Mouse (Mus musculus) thymus, postnatal 0 days (tissue): ENCODE data around the gene Unkl. TPM values are rescaled to one million over a fixed set of nuclear protein-coding genes. Genes with fewer than 3 reads are reported as not detected.
A peak's percentile ranks its signal among the peaks of the same experiment; 100 is the strongest.

Experiments
- DNase-seq: peaks from one replicate; pipeline ENCODE4 v3.0.0-alpha.2; 2015; ENCODE audit warnings: low spot score
- polyA plus RNA-seq: library from polyadenylated mRNA; unstranded; fragments of >200 nt; fragmentation: Nextera tagmentation; extraction: Ambion mirVana; gene quantifications from 2 replicates; pipeline ENCODE4 v1.2.1, GENCODE M21; 2015

Gene Unkl
- 12.4 and 13.9 TPM in 2 replicates for polyA plus RNA-seq

GRCm38 (mm10) chr17:25188150-25189031, at the start of gene Unkl:
Gene Unkl (plus strand): TSS chr17:25188397.
- DNase-seq: peak; percentile 74

- no peak for DNase-seq
These were observed 49.4 kb upstream of the Unkl start for GRCm38 (mm10) chr17:25138803-25139202.

- no peak for DNase-seq
These were observed 48.2 kb upstream of the Unkl start for GRCm38 (mm10) chr17:25139960-25140359.

- DNase-seq: no peak
These were observed 26.0 kb upstream of the Unkl start, which contains the start of gene Ccdc154 for GRCm38 (mm10) chr17:25162161-25162560. Gene Ccdc154 (plus strand): TSS chr17:25162461.

- DNase-seq: no peak
These were observed 24.8 kb upstream of the Unkl start for GRCm38 (mm10) chr17:25163387-25163786.

- no peak for DNase-seq
These were observed 23.4 kb upstream of the Unkl start for GRCm38 (mm10) chr17:25164770-25165169.

- no peak for DNase-seq
These were observed 22.1 kb upstream of the Unkl start for GRCm38 (mm10) chr17:25165970-25166671.

- no peak for DNase-seq
These were observed 18.5 kb upstream of the Unkl start for GRCm38 (mm10) chr17:25169706-25170105.

GRCm38 (mm10) chr17:25172558-25172957, 15.6 kb upstream of the Unkl start:
- no peak for DNase-seq

- no peak for DNase-seq
These were observed 12.8 kb upstream of the Unkl start, which contains the start of gene Gm38655 for GRCm38 (mm10) chr17:25175411-25175810. Gene Gm38655 (minus strand): TSS chr17:25175471.

GRCm38 (mm10) chr17:25183232-25183631, 5.0 kb upstream of the Unkl start:
- DNase-seq: peak; percentile 3

GRCm38 (mm10) chr17:25184129-25184691, 4.0 kb upstream of the Unkl start, which contains the start of gene BC003965:
Gene BC003965 (plus strand): TSS chr17:25184554.
- peak; percentile 99 for DNase-seq

GRCm38 (mm10) chr17:25184961-25185360, 3.2 kb upstream of the Unkl start:
- peak; percentile 6 for DNase-seq

- DNase-seq: no peak
These were observed 430 bp upstream of the Unkl start for GRCm38 (mm10) chr17:25187784-25188149.

- no peak for DNase-seq
These were observed 894 bp downstream of the Unkl start for GRCm38 (mm10) chr17:25189091-25189490.

- no peak for DNase-seq
These were observed 14.2 kb downstream of the Unkl start for GRCm38 (mm10) chr17:25202401-25202800.

GRCm38 (mm10) chr17:25210006-25210405, 21.8 kb downstream of the Unkl start:
- DNase-seq: no peak

GRCm38 (mm10) chr17:25210680-25211466, 22.7 kb downstream of the Unkl start:
- DNase-seq: peak; percentile 3

- DNase-seq: no peak
These were observed 23.5 kb downstream of the Unkl start for GRCm38 (mm10) chr17:25211705-25212104.

- DNase-seq: no peak
These were observed 27.2 kb downstream of the Unkl start for GRCm38 (mm10) chr17:25215431-25215830.

GRCm38 (mm10) chr17:25218967-25219366, 30.8 kb downstream of the Unkl start:
- no peak for DNase-seq
